Mouse (Mus musculus) intestine, embryonic 15.5 days (tissue): ENCODE measurements around the gene C1qtnf9. TPM values are rescaled to one million over a fixed set of nuclear protein-coding genes. Genes with fewer than 3 reads are reported as not detected.

Experiments
- ATAC-seq: fragments of 200-750 bp; cut with Nextera tagmentation; 2 replicates; pipeline ENCODE4 v1.8.0; 2017; ENCODE audit warnings: moderate TSS enrichment, moderate library complexity
- H3K27ac ChIP-seq: fragments of 300-500 bp; sonication (generic); 2 replicates; pipeline ENCODE4 v1.5.1; 2015; ENCODE audit warnings: mild to moderate bottlenecking, inconsistent platforms
- H3K27me3 ChIP-seq: fragments of 300-500 bp; sonication (generic); replicated peaks from 2 replicates; pipeline ENCODE4 v1.6.1; 2015; ENCODE audit warnings: inconsistent platforms
- H3K36me3 ChIP-seq: fragments of 300-500 bp; sonication (generic); 2 replicates; pipeline ENCODE4 v1.6.1; 2015; ENCODE audit warnings: inconsistent platforms
- H3K4me1 ChIP-seq: fragments of 300-500 bp; sonication (generic); replicated peaks from 2 replicates; pipeline ENCODE4 v1.6.1; 2015; ENCODE audit warnings: inconsistent platforms
- H3K4me2 ChIP-seq: fragments of 300-500 bp; sonication (generic); replicated peaks from 2 replicates; pipeline ENCODE4 v1.6.1; 2015; ENCODE audit warnings: mild to moderate bottlenecking, inconsistent platforms
- H3K4me3 ChIP-seq: fragments of 300-500 bp; sonication (generic); replicated peaks from 2 replicates; pipeline ENCODE4 v1.5.1; 2015; ENCODE audit warnings: inconsistent platforms
- H3K9ac ChIP-seq: fragments of 300-500 bp; sonication (generic); 2 replicates; pipeline ENCODE4 v1.6.1; 2015; ENCODE audit warnings: inconsistent platforms
- H3K9me3 ChIP-seq: fragments of 300-500 bp; sonication (generic); 2 replicates; pipeline ENCODE4 v1.6.1; 2016; ENCODE audit warnings: inconsistent platforms
- WGBS: fragments of 180-500 bp; shearing (Covaris S2); methylation state at CpG from one replicate; pipeline ENCODE4 v1.1.7; 2015; 5-methylcytosine and 5-hydroxymethylcytosine counted together
- polyA plus RNA-seq: library from polyadenylated mRNA; unstranded; fragments of >200 nt; fragmentation: Nextera tagmentation; extraction: Ambion mirVana; gene quantifications from 2 replicates; pipeline ENCODE4 v1.2.1, GENCODE M21; 2015

The C1qtnf9 gene
- 1.3 and 2.0 TPM in 2 replicates for polyA plus RNA-seq

- Histone ChIP-seq H3K4me2 (no peak within 1 kb of the TSS), H3K9ac (no peak within 1 kb of the TSS), H3K4me1 (no peaks in the 10 kb centered on the region), H3K27ac (no peak within 1 kb of the TSS), H3K4me3 (no peak within 1 kb of the TSS), H3K36me3 (no peaks in the 10 kb centered on the region), H3K27me3 (no peaks in the 10 kb centered on the region), H3K9me3 (no peaks in the 10 kb centered on the region)
- 66% methylated on average over 4 of the region's 4 CpGs for WGBS
- ATAC-seq: no peak
Observed at GRCm38 (mm10) chr14:60767884-60768283, at the start of gene C1qtnf9. TSS of gene C1qtnf9 (plus strand) at chr14:60768134.

GRCm38 (mm10) chr14:60721304-60721703 lies 46.6 kb upstream of the C1qtnf9 start:
- Histone ChIP-seq H3K4me1 (no peaks in the 10 kb centered on the region), H3K36me3 (no peaks in the 10 kb centered on the region), H3K9me3 (no peaks in the 10 kb centered on the region), H3K4me3 (no peak overlapping the region), H3K27ac (no peak overlapping the region), H3K9ac (no peak overlapping the region), H3K4me2 (no peak overlapping the region), H3K27me3 (no peaks in the 10 kb centered on the region)
- 0 out of 2 replicates have a peak, but pooled peaks have one; percentile 20 for ATAC-seq
- WGBS: 34% methylated on average over 8 of the region's 8 CpGs

GRCm38 (mm10) chr14:60721938-60722337 lies 46.0 kb upstream of the C1qtnf9 start:
- no peak overlapping the region for H3K9ac ChIP-seq
- H3K4me1 ChIP-seq: peaks cover 1% of the 10 kb centered on the region
- H3K27me3 ChIP-seq: no peaks in the 10 kb centered on the region
- ATAC-seq: no peak
- no peak overlapping the region for H3K27ac ChIP-seq
- 54% methylated on average over 3 of the region's 3 CpGs for WGBS
- H3K9me3 ChIP-seq: no peaks in the 10 kb centered on the region
- H3K36me3 ChIP-seq: no peaks in the 10 kb centered on the region
- H3K4me3 ChIP-seq: no peak overlapping the region
- no peak overlapping the region for H3K4me2 ChIP-seq

- Histone ChIP-seq H3K4me3 (no peak overlapping the region), H3K9ac (no peak overlapping the region), H3K36me3 (no peaks in the 10 kb centered on the region), H3K4me2 (no peak overlapping the region), H3K9me3 (no peaks in the 10 kb centered on the region), H3K27me3 (no peaks in the 10 kb centered on the region), H3K27ac (no peak overlapping the region), H3K4me1 (peaks cover 8% of the 10 kb centered on the region)
- 57% methylated on average over 6 of the region's 6 CpGs for WGBS
- ATAC-seq: peak; percentile 37; the same call in 1 of the 2 replicates
Observed at GRCm38 (mm10) chr14:60726091-60726490, 41.8 kb upstream of the C1qtnf9 start.

GRCm38 (mm10) chr14:60727130-60727529 lies 40.8 kb upstream of the C1qtnf9 start:
- Histone ChIP-seq H3K4me1 (peaks cover 8% of the 10 kb centered on the region), H3K4me3 (no peak overlapping the region), H3K27ac (no peak overlapping the region), H3K9me3 (no peaks in the 10 kb centered on the region), H3K4me2 (no peak overlapping the region), H3K27me3 (no peaks in the 10 kb centered on the region), H3K36me3 (no peaks in the 10 kb centered on the region), H3K9ac (no peak overlapping the region)
- peak; percentile 21; the same call in 1 of the 2 replicates for ATAC-seq
- WGBS: 53% methylated on average over 4 of the region's 4 CpGs

GRCm38 (mm10) chr14:60732081-60732480 lies 35.9 kb upstream of the C1qtnf9 start:
- WGBS: 33% methylated on average over 6 of the region's 6 CpGs
- no peaks in the 10 kb centered on the region for H3K9me3 ChIP-seq
- no peaks in the 10 kb centered on the region for H3K27me3 ChIP-seq
- H3K4me2 ChIP-seq: no peak overlapping the region
- no peak overlapping the region for H3K27ac ChIP-seq
- ATAC-seq: no peak
- H3K4me1 ChIP-seq: peaks cover 30% of the 10 kb centered on the region
- H3K4me3 ChIP-seq: no peak overlapping the region
- no peaks in the 10 kb centered on the region for H3K36me3 ChIP-seq
- no peak overlapping the region for H3K9ac ChIP-seq

- H3K4me3 ChIP-seq: peak overlapping the region; percentile 19
- no peaks in the 10 kb centered on the region for H3K36me3 ChIP-seq
- WGBS: 15% methylated on average over 16 of the region's 16 CpGs
- peak overlapping the region; percentile 56 for H3K4me2 ChIP-seq
- H3K4me1 ChIP-seq: peaks cover 32% of the 10 kb centered on the region
- peak overlapping the region; percentile 66 for H3K27ac ChIP-seq
- no peak for ATAC-seq
- no peaks in the 10 kb centered on the region for H3K9me3 ChIP-seq
- no peaks in the 10 kb centered on the region for H3K27me3 ChIP-seq
- no peak overlapping the region for H3K9ac ChIP-seq
Observed at GRCm38 (mm10) chr14:60732787-60733186, 35.1 kb upstream of the C1qtnf9 start.

GRCm38 (mm10) chr14:60733706-60734105 lies 34.2 kb upstream of the C1qtnf9 start:
- H3K9ac ChIP-seq: no peak overlapping the region

GRCm38 (mm10) chr14:60735206-60735605 lies 32.7 kb upstream of the C1qtnf9 start:
- peaks cover 43% of the 10 kb centered on the region for H3K4me1 ChIP-seq
- ATAC-seq: no peak
- H3K9ac ChIP-seq: no peak overlapping the region
- H3K27ac ChIP-seq: peak overlapping the region; percentile 2; the same call in 1 of the 2 replicates
- no peaks in the 10 kb centered on the region for H3K36me3 ChIP-seq
- 0 out of 2 replicates have a peak overlapping the region, but pooled peaks have one; percentile 3 for H3K4me2 ChIP-seq
- no peaks in the 10 kb centered on the region for H3K27me3 ChIP-seq
- no peak overlapping the region for H3K4me3 ChIP-seq
- WGBS: 64% methylated on average over 5 of the region's 5 CpGs
- no peaks in the 10 kb centered on the region for H3K9me3 ChIP-seq

More at GRCm38 (mm10) chr14:60733706-60734105, 34.2 kb upstream of the C1qtnf9 start:
- H3K4me3 ChIP-seq: no peak overlapping the region
- peak overlapping the region; percentile 48; the same call in 1 of the 2 replicates for H3K27ac ChIP-seq
- no peaks in the 10 kb centered on the region for H3K36me3 ChIP-seq
- WGBS: 49% methylated on average over 4 of the region's 4 CpGs
- no peak for ATAC-seq
- no peaks in the 10 kb centered on the region for H3K27me3 ChIP-seq
- no peaks in the 10 kb centered on the region for H3K9me3 ChIP-seq
- H3K4me2 ChIP-seq: peak overlapping the region; percentile 56
- H3K4me1 ChIP-seq: peaks cover 38% of the 10 kb centered on the region

GRCm38 (mm10) chr14:60735848-60736547 lies 31.9 kb upstream of the C1qtnf9 start:
- Histone ChIP-seq H3K27me3 (no peaks in the 10 kb centered on the region), H3K27ac (peak overlapping the region; percentile 72), H3K4me1 (peaks cover 45% of the 10 kb centered on the region), H3K9ac (no peak overlapping the region), H3K4me2 (peak overlapping the region; percentile 6; the same call in 1 of the 2 replicates), H3K36me3 (no peaks in the 10 kb centered on the region), H3K9me3 (no peaks in the 10 kb centered on the region), H3K4me3 (no peak overlapping the region)
- no peak for ATAC-seq
- WGBS: 56% methylated on average over 13 of the region's 13 CpGs

GRCm38 (mm10) chr14:60736591-60737192 lies 31.2 kb upstream of the C1qtnf9 start:
- peak overlapping the region; percentile 6 for H3K4me2 ChIP-seq

GRCm38 (mm10) chr14:60737202-60737611 lies 30.7 kb upstream of the C1qtnf9 start:
- H3K4me2 ChIP-seq: peak overlapping the region; percentile 6; the same call in 1 of the 2 replicates
- H3K36me3 ChIP-seq: no peaks in the 10 kb centered on the region
- no peak overlapping the region for H3K9ac ChIP-seq
- no peaks in the 10 kb centered on the region for H3K27me3 ChIP-seq
- no peak for ATAC-seq
- H3K4me1 ChIP-seq: peaks cover 52% of the 10 kb centered on the region
- no peaks in the 10 kb centered on the region for H3K9me3 ChIP-seq
- 35% methylated on average over 7 of the region's 7 CpGs for WGBS
- peak overlapping the region; percentile 68 for H3K27ac ChIP-seq
- H3K4me3 ChIP-seq: no peak overlapping the region

More at GRCm38 (mm10) chr14:60736591-60737192, 31.2 kb upstream of the C1qtnf9 start:
- H3K4me3 ChIP-seq: no peak overlapping the region
- 17% methylated on average over 4 of the region's 4 CpGs for WGBS
- no peaks in the 10 kb centered on the region for H3K36me3 ChIP-seq
- no peaks in the 10 kb centered on the region for H3K9me3 ChIP-seq
- no peak overlapping the region for H3K9ac ChIP-seq
- H3K4me1 ChIP-seq: peaks cover 50% of the 10 kb centered on the region
- peak; percentile 24; the same call in 1 of the 2 replicates for ATAC-seq
- peak overlapping the region; percentile 72 for H3K27ac ChIP-seq
- no peaks in the 10 kb centered on the region for H3K27me3 ChIP-seq
